Mouse (Mus musculus) gastrocnemius, postnatal 36 days (tissue): Measurements from ENCODE around the gene Rab27a. TPM values are rescaled to one million over a fixed set of nuclear protein-coding genes. Genes with fewer than 3 reads are reported as not detected.

ENCODE experiments used
- DNase-seq, 2 experiments: peaks; one replicate each; pipeline ENCODE4 v3.0.0; 2022
- intact Hi-C: fragments of 180-260 bp; cut with DNase I; formaldehyde crosslinking; loops from one replicate; pipeline ENCODE4 v1.15.1; 2025
- microRNA-seq, 2 experiments: library from miRNA; unstranded; fragments of <30 nt; microRNA quantifications; one replicate each; pipeline ENCODE4 v1.2.0; 2021
- total RNA-seq, 2 experiments: library from RNA; stranded (reverse); gene quantifications; 2 replicates each; pipeline ENCODE4 v1.2.3; 2021

The Rab27a gene
- total RNA-seq, 2 experiments from 2014 or later = 1.4 to 1.8 TPM

GRCm38 (mm10) chr9:73130529-73130928 is 85.9 kb downstream of the Rab27a start:
- DNase-seq = no peak
- intact Hi-C loops = no loop called here

GRCm38 (mm10) chr9:73137341-73137886 is 92.8 kb downstream of the Rab27a start:
- intact Hi-C loops = no loop called here
- no peak for DNase-seq

Small RNA genes lying within 50 kb of the gene (microRNA-seq; reads per million reads assigned to microRNA genes)
- gene Gm27353 = 0 reads per million in 2 experiments

Other genes with a start within 250 kb of the Rab27a start
- gene Prtg, start 238.0 kb upstream of the Rab27a start, total RNA-seq = under 1 TPM; 0.10 to 0.26 TPM
- gene Pygo1, start 119.2 kb upstream of the Rab27a start, total RNA-seq = 10 to 100 TPM in 1 of 2 experiments, 1 to 10 TPM in 1; 6.4 to 10.2 TPM
- gene Dyx1c1, start 86.1 kb upstream of the Rab27a start, total RNA-seq = under 1 TPM; 0.64 to 0.72 TPM
- under 1 TPM in 1 of 2 experiments, not detected in 1; 0.17 TPM for gene Gm44503, start 86.0 kb upstream of the Rab27a start, total RNA-seq
- gene Ccpg1os, start 59.5 kb upstream of the Rab27a start, total RNA-seq = 10 to 100 TPM in 1 of 2 experiments, 1 to 10 TPM in 1; 9.1 to 10.8 TPM
- 10 to 100 TPM; 52.8 to 65.1 TPM for gene Ccpg1, start 59.4 kb upstream of the Rab27a start, total RNA-seq
- 1 to 10 TPM; 3.2 to 4.3 TPM for gene Pigb, start 4.5 kb upstream of the Rab27a start, total RNA-seq
- not detected for gene Khdc3, start 57.0 kb downstream of the Rab27a start, total RNA-seq
- gene Gm20509, start 57.6 kb downstream of the Rab27a start, total RNA-seq = not detected
- gene Rsl24d1, start 68.6 kb downstream of the Rab27a start, total RNA-seq = 10 to 100 TPM; 36.9 to 37.8 TPM